Mouse (Mus musculus) CD8-positive naive resting alpha-beta T cell, adult 2 months (primary cell): ENCODE measurements at regions not wholly inside any gene's neighbourhood (a gene's known extent, or its start where the extent isn't known, plus 50 kb on each side); places are given as distances from the start of the nearest gene placed in this dataset.
"Not testable (repeated sequence)": the region's sequence is repeated elsewhere in the genome, so short reads cannot be mapped to it uniquely, and the experiment has no call there.

Experiments used
- DNase-seq, 2 experiments: peaks; one replicate each; pipeline ENCODE4 v3.0.0; 2022; ENCODE audit warnings: low read depth in 2 of 2, low spot score in 2 of 2

DNA sequence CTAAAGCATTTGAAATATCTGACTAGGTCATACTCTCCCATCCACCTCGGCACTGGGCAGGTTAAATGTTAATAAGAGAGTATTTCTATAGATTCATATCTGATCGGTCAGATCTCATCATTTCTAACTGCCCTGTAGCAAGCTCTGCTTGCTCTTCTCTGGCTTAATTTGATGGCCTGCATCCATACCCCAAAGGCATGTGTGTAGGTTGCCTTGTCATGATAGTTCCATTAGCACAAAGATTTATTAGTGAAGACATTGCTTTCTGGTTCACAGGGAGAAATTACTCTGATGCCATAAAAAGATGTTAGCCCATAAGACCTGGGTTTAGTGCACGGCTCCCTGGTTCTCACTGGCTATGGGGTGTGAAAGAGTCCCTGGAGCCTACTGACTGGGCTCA is 232.3 kb downstream of the Lpin1 start:
- no peak for DNase-seq

DNA sequence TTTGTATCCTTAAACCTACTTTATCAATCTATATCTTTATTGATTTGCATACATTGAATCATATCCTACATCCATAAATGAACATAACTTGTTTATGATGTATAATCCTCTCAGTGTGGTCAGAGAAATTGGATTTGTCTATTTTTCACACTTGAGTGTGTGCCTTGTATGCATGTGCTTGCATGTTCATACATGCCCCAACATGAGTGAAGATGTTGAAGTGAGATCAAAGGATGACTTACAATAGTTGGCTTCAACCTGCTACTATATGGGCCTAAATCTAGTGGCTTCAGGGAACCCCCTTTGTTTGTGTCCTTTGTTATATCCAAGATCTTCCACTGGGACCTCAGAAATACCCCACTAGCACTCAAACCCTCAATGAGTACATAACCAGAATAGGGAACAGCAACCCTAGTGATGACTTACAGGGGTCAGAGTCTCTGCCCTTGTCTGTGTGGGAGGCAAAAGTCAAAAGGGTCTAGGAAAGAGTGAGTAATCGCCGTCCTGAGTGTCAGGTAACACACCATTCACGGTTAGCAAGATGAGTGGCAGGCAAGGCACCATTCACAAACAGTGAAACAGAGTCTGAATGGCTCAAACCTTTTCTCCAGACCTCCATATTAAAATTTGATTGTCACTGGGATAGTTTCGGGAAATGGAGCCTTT is 236.3 kb downstream of the Lpin1 start:
- DNase-seq = no peak

DNA sequence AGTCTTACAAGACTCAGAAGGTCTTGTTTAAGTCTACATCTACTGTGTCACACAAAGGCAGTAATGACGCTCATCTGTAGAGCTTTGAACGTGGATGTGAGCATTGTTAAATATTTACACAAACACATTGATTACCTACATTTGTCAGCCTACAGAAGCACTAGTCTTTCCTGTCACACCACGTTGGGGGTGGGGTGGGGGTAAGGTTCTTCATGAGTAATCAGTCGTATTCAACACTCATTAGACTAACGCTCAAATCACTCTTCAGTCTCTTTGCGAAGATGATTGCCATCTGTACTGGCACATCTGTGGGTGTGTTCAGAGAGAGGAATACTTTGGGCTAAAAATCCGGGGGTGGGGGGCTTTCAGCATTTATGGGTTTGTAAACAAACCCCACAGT is 240.7 kb downstream of the Lpin1 start:
- no peak for DNase-seq

DNA sequence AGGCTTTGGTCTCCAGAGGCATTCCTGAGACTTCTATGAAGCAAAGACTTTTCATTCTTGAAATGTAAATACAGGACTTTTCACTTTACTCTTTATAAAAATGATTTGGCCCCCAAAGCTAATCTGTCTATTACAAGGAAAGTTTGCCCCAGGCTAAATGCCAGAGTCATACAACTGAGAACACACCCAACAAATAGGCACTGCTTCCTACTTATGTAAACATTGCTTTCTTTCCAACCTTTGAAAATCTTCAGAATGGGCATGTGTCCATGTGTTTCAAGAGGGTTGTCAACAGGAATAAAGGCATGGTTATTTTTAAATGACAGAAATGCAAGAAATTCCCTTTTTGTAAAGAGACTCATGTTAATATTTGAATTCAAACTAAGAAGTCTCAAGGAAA is 248.4 kb downstream of the Lpin1 start:
- no peak for DNase-seq

DNA sequence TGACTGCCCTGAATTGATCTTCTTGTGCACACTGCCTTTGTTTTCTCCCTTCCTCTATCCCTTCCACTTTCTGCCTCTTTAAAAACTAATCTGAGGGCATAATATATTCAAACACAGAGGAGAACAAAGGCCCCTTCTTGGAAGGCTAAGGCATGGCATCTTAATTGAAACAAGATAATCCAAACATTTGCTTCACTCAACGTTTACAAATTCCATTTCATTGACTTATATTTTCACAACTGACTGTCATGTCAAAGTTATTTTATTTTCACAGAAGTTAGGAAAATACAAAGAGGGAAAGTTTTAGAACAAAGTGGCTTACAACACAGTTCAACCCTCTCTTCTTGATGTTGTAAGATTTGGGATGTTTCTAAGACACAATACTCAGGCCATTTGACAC is 251.9 kb downstream of the Lpin1 start:
- DNase-seq = no peak

DNA sequence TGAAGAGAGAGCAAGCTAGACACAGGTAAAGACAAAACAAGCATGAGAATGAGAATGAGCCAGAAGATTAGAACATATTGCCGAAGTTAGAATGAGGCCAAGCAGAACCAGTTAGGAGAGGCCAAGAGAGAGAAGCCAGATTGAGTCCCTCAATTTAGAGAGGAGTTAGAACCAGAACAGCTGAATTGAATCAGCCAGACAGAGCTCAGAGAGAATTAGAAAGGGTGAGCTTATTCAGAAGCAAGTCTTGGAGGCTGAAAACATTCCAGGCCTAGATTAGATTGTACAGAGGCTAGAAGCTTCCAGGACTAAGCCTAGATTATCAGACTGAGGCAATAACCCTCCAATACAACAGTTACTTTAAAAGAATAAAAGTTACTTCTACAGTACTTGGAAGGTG is 256.1 kb downstream of the Lpin1 start:
- no peak for DNase-seq

DNA sequence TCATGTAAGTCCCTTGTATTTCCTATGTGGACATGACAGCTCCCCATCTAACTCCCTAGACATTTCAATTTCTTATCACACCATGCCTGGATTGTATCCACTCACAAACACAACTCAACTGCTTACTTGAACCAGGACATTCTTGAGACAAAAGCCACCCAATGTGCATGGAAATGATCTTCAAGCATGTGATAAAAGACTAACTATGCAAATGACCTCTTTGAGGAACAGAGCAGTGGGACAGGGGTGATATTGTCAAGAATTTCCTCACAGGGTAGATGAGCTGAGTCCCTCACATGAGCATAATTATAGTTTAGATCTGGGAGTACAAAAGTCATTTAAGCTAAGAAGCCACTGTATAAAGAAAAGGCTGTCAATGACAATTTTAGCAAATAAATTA is 259.0 kb downstream of the Lpin1 start:
- DNase-seq = no peak

DNA sequence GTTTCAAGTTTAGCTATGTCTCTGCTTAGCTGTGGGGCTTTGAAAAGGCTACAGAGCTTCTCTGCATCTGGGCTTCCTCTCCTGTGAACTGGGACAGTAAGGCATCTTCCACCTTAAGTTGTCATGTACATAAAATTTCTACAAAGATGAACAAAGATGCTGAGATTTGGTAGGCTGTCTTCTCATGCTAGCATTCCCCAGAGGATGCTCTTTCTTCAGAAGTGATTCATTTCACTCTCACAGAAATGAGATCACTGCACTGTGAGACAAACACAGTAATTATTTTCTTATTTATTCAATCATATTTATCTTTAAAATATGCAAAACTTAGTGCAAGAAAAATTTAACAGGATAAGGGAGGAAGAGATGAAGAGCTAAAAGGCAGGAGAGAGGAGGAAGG is 261.5 kb downstream of the Lpin1 start:
- DNase-seq = no peak

DNA sequence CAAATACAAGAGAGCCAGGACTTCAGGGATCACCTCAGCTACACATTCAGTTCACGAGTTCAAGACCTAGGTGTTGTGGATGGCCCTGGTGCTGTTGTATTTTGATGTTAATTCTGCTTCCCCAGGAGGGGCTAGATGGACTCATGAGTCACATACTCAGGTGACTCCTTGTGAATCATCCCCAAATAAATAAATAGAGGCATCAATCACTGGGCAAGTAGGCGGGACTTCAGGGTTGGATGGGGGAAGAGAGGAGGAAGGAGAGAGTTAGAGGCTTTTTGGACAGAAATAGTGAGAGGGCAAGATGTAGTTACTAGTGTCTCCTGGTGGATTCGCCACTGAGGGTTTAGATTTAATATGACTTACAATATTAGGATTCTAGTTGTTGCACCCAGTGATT is 266.7 kb downstream of the Lpin1 start:
- DNase-seq = no peak

DNA sequence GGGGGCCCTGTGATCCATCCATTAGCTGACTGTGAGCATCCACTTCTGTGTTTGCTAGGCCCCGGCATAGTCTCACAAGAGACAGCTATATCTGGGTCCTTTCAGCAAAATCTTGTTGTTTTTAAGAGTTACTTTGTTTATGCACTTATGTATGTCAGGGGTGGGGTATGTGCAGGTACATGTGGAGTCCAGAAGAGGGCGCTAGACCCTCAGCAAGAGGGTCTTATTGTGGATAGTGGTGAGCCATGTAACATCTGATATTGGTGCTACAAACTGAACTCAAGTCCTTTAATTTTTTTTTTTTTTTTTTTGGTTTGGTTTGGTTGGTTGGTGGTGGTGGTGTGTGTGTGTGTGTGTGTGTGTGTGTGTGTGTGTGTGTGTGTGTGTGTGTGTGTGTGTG is 268.7 kb downstream of the Lpin1 start:
- not testable (repeated sequence) for DNase-seq

DNA sequence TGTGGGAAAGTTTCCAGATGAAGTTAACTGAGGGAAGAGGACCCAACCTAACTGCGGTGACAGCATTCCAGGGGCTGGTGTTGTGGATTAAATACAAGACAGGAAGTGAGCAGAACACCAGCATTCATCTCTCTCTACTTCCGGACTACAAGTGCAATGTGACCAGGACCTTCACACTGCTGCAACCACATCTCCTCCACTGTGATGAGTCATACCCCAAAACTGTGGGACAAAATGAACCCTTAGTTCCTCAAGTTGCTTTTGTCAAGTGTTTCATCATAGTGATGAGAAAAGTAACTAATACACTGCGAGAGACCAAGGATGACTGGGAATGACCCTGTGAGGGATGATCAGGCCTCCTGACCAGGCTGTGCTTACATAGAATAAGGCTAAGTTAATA is 279.3 kb downstream of the Lpin1 start:
- no peak for DNase-seq

DNA sequence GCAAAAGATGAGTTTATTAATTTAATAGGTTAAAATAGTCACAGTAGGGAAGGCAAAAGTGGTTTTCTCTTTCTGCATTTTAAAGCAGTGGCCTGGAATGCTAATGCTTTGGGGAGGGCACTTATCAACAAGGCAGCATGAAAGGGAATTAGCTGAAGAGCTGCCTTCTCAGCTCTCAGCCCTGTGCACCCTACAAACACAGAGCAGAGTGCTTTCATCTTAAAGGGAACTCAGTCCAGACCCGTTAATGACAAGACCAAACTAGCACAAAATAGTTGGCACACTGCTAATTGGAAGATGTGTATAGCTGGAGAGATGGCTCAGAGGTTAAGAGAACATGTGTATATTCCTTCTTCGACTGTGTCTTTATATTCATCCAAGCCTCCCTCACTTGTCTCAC is 281.6 kb downstream of the Lpin1 start:
- DNase-seq = no peak

DNA sequence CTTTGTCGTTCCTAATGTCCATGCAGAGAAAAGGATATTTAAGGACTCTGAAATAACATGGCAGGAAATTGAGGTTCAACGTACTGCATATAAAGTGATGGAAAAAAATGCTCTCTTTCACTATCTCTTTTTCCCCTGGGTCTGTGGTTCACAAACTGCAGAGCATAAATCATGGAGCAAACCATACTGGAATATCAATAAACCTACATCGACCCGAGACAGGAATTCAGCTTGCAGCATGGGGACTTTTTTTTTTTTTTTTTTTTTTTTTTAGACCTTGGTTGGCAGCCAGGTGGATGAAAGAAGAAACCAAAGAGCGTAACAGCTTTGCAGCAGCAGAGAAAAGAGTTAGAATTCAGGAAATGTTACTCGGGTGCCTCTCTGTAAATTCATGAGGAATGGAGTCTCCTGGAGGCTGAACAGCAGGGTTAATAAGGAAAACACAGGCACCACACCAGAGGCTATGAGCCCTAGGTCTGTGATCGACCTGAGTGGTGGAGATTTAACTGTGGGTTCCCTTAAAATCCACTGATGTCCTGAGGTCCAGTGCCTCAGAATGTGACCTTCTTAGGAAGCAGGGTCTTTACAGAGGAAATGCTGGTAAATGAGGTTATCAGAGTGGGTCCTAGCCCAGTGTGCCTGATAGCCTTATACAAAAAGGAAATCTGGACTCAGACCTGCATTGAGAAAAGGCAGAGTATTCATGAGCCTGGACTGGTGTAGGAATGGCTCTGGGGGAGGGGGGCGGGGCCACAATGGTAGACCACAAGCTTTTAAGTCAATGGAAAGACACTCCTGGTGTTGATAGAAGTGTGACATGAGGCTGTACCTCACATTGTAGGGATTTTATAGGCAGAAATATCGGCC is 290.0 kb downstream of the Lpin1 start:
- DNase-seq = no peak

DNA sequence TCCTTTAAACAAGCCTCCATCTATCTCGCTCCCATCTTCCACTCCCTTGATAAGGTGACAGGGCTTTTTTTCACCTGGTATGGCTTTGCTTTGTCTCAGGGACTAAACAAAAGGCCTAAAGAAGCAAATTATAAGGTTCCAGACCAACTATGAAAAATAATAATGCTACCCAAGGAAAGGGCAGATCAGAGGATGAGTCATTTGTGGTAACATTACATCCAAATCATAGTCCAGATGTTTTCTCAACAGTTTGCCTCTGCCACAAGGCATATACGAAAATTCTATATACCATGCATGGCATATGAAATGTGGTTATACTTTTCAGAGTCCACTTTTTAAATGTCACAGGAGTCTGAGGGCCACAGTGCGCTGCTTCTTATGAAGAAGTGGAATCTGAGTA is 302.7 kb downstream of the Lpin1 start:
- DNase-seq = no peak

DNA sequence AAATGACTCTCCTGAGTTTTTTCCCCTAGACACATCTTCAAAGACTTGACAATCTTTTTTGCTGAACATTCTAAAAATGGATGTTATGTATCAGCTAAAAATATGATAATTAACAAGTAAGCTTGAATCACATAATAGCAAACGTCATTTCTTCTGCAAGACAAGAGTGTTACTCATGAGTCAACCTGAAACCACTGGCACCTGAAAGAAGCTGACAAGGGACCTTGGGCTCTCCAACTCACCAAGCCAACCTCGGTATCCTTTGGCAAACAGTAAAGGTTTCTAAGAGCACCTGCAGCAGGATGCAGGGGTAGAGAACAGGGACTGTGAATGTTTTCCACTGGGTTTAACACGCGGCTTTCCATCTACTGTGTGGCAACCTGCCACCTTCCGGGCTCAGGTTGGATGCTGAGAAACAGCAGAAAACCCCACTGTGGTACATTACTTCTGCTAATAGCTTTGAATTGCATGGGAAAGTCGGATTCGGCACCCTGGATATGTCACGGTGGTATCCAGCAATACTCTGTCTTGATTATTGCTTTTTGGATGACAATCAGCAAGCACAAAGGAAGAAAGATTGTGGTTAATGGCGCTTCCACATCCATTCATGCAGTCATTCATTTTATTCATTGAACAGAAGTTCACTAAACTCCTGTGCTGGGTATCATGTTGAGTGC is 305.9 kb downstream of the Lpin1 start:
- DNase-seq = no peak

DNA sequence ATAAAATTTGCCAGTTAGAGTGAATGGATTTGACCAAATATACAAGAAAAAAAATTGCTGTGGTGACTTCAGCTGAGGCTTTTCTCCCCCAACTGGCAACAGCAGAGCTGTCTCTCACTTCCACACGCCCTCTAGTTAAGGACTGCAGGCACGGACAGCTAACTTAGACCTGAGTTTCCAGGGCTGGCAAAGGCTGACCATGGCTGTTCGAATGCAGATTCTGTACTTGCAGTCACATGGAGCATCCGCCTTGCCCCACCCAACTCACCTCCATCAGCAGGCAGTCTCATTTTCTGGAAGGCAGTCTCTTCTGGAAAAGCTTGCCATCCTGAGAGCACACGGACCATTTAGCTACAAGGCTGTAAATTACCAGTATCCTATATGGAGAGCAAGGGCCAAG is 325.7 kb downstream of the Lpin1 start:
- no peak for DNase-seq

DNA sequence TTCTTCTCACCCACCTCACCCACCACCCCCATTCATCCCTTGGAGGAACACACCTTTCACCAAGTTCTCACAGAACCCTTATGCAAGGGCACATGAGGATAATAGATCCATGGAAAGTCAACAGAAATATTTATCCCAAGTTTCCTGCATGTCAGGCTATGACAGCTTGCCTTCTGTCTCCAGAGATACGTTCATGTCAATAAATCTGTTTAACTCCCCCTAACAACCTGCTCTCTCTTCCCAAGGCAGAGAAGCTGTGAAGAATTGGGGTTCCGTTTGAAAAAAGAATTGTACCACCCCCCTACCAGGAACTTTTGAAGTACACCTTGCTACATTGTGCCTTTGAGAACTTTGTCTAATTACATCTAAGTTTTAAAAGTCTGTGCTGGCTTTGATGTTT is 331.6 kb downstream of the Lpin1 start:
- no peak for DNase-seq

DNA sequence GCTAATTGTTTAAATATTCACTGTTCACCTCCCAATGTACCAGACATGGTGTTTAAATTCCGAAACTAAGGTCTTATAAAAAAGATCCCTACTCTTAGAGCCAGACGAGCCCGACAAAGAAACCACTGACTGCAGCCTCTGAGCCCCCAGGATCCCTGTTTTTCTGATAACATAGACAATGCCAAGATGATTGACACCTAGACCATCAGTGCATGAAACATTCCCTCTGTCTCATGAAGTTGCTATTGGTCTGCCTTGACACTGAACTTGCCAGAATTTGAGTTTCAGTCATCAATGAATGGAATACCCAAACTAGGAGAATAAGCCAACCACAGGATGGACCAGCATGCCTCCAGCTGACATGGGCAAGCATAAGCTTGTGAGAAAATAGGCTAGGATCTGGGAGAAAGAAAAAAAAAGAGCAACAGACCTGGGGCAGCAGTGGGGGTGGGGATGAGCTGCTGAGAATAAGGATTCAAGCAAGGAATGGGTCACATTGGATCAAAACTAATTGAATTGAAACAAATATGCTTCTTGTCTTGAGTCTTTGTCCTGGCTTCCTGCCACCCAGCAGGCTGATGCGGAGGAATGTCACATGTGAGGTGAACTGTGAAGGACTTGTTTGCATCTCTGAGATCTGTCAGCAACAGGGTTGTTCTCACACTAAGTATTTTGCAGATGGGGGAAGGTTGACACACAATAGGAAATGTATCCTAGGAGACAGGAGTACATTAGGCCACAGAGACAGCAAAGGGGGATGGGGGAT is 333.0 kb downstream of the Lpin1 start:
- no peak for DNase-seq

DNA sequence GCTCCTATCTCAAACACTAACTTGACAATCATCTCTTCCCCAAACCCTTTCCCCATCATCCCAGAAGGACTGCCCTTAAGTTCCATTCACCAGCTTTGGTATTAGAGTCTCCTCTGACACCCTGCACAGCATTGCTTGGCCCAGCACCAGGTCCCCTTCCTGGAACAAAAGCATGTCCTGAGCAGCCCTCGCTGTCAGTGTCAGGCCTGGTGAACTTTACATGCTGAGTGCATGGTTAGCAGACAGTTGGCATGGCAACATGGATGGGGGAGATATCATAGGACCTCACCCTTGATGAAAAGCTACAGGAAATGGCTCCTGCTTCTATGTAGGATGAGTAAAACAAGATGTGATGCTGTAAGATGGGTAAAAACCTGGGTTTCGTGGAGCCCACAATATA is 333.6 kb downstream of the Lpin1 start:
- no peak for DNase-seq

DNA sequence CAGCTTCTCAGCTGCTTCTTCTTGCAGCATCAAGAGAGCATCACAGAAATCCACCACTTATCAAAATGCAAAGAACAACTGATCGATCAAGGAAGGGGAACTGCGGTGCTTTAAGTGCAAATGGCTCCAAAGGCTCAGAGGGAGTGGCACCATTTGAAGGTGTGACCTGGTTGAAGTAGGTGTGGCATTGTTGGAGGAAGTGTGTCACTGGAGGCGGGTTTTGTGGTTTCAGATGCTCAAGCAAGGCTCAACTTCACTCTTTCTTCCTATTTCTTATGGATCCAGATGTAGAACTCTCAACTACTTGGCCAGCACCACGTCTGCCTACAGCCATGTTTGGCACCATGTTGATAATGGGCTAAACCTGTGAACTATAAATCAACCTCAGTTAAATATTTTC is 334.5 kb downstream of the Lpin1 start:
- no peak for DNase-seq

DNA sequence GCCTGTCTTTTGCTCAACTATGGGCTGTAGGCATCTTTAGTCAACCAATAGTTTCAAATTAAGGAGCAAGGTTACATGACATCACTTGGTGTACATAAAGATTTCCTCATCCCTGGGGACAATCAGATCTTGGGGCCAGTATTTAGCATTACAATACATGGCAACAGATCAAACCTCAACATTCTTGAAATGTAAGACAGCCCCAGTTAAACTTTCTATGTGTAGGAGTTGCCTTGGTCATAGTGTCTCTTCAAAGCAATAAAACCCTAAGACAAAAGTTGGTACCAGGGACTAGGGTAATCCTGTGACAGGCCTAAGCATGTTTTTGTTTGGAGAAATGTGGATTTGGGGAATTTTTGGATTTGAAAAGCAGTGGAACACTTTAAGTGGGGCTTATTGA is 338.3 kb downstream of the Lpin1 start:
- no peak for DNase-seq

DNA sequence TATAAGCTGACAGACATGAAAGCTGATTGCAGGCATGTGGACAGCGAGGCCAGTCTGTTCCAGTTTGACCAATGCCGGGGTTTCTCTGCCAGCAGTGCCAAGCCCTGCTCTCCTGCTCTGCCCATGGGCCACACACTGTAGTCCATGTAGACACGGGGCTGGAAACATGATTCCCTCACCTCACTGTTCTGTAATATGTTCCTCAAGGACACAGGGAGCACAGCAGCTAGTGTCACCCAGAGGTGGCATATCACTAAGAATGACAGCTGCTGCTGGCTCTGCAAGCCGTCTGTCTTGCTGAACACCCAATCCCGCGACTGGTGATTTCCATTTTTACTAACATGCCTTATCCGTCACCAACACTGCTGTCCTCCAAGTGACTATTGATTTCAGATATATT is 339.9 kb downstream of the Lpin1 start:
- no peak for DNase-seq
